Mouse (Mus musculus) MEL (cell line): ENCODE measurements around the gene Nid1. TPM values are rescaled to one million over a fixed set of nuclear protein-coding genes. Genes with fewer than 3 reads are reported as not detected.
A peak's percentile ranks its signal among the peaks of the same experiment; 100 is the strongest.
"Not testable (repeated sequence)": the region's sequence is repeated elsewhere in the genome, so short reads cannot be mapped to it uniquely, and the experiment has no call there.

Experiments used
- DNase-seq: peaks from one replicate; pipeline ENCODE4 v3.0.0; 2011; ENCODE audit warnings: low read depth, low spot score
- H3K27ac ChIP-seq: 2 replicates; pipeline ENCODE4 v1.5.1; 2012; ENCODE audit warnings: low read depth, mild to moderate bottlenecking, control low read depth, low read length, moderate library complexity; ENCODE audit not compliant: control insufficient read depth
- H3K27me3 ChIP-seq, 2 experiments: fragments of 150-350 bp in 1 of 2; sonication (generic) in 1 of 2; 2 replicates each; pipeline ENCODE4 v1.6.1; 2012; ENCODE audit warnings: low read length in 2 of 2, mild to moderate bottlenecking in 2 of 2, improper control_type of control experiment in 1 of 2, moderate library complexity in 1 of 2; ENCODE audit not compliant: insufficient read depth in 2 of 2, control insufficient read depth in 1 of 2
- H3K36me3 ChIP-seq, 2 experiments: 2 replicates each; pipeline ENCODE4 v1.6.1; 2012 to 2014; ENCODE audit warnings: low read length in 2 of 2, improper control_type of control experiment in 1 of 2, inconsistent platforms in 1 of 2, mild to moderate bottlenecking in 1 of 2; ENCODE audit not compliant: insufficient read depth in 2 of 2, control insufficient read depth in 1 of 2
- H3K4me1 ChIP-seq, 2 experiments: fragments of 150-350 bp in 1 of 2; sonication (generic) in 1 of 2; 2 replicates each; pipeline ENCODE4 v1.6.1; 2012; ENCODE audit warnings: low read length in 2 of 2, improper control_type of control experiment in 1 of 2, mild to moderate bottlenecking in 1 of 2; ENCODE audit not compliant: insufficient read depth in 2 of 2, control insufficient read depth in 1 of 2
- H3K4me3 ChIP-seq, 2 experiments: fragments of 150-350 bp in 1 of 2; sonication (generic) in 1 of 2; 2 replicates each; pipeline ENCODE4 v1.5.1; 2012; ENCODE audit warnings: low read depth in 2 of 2, low read length in 2 of 2, mild to moderate bottlenecking in 2 of 2, moderate library complexity in 2 of 2, control low read depth in 1 of 2, improper control_type of control experiment in 1 of 2; ENCODE audit not compliant: control insufficient read depth in 1 of 2, insufficient read depth in 1 of 2
- H3K79me2 ChIP-seq: 2 replicates; pipeline ENCODE4 v1.6.1; 2012; ENCODE audit warnings: mild to moderate bottlenecking, low read length, moderate library complexity; ENCODE audit not compliant: control insufficient read depth, poor library complexity, insufficient read depth
- H3K9ac ChIP-seq: 2 replicates; pipeline ENCODE4 v1.6.1; 2012; ENCODE audit warnings: low read depth, mild to moderate bottlenecking, control low read depth, low read length, moderate library complexity; ENCODE audit not compliant: control insufficient read depth, poor library complexity, severe bottlenecking
- H3K9me3 ChIP-seq: fragments of 150-350 bp; sonication (generic); replicated peaks from 2 replicates; pipeline ENCODE4 v1.6.1; 2012; ENCODE audit warnings: mild to moderate bottlenecking, low read length, improper control_type of control experiment, moderate library complexity; ENCODE audit not compliant: insufficient read depth
- BHLHE40 ChIP-seq: IDR thresholded peaks from 2 replicates; pipeline ENCODE4 v1.6.1; 2012; ENCODE audit warnings: low read depth, mild to moderate bottlenecking, inconsistent platforms, low read length, improper control_type of control experiment, borderline replicate concordance
- CHD1 ChIP-seq: IDR thresholded peaks from 2 replicates; pipeline ENCODE4 v1.6.1; 2012; ENCODE audit warnings: low read depth, mild to moderate bottlenecking, inconsistent platforms, low read length, improper control_type of control experiment
- CHD2 ChIP-seq: IDR thresholded peaks from 2 replicates; pipeline ENCODE4 v1.6.1; 2011; ENCODE audit warnings: low read length, improper control_type of control experiment
- CTCF ChIP-seq, 3 experiments: IDR thresholded peaks in 2 of 3; conservative IDR thresholded peaks in 1 of 3; 2 replicates each; pipeline ENCODE4 v1.5.1; 2011 to 2012; ENCODE audit warnings: low read length in 3 of 3, low read depth in 2 of 3, mild to moderate bottlenecking in 2 of 3, improper control_type of control experiment in 1 of 3, inconsistent platforms in 1 of 3, mixed read lengths in 1 of 3, moderate library complexity in 1 of 3; ENCODE audit not compliant: control insufficient read depth in 1 of 3, insufficient read depth in 1 of 3, poor library complexity in 1 of 3, severe bottlenecking in 1 of 3
- ETS1 ChIP-seq: IDR thresholded peaks from 2 replicates; pipeline ENCODE4 v1.6.1; 2012; ENCODE audit warnings: low read depth, mild to moderate bottlenecking, inconsistent platforms, low read length, improper control_type of control experiment, moderate library complexity
- GABPA ChIP-seq: IDR thresholded peaks from 2 replicates; pipeline ENCODE4 v1.6.1; 2012; ENCODE audit warnings: low read depth, mild to moderate bottlenecking, inconsistent platforms, low read length, improper control_type of control experiment, moderate library complexity
- GATA1 ChIP-seq: IDR thresholded peaks from 2 replicates; pipeline ENCODE4 v1.6.1; 2011; ENCODE audit warnings: low read depth, low read length, improper control_type of control experiment
- JUND ChIP-seq: IDR thresholded peaks from 2 replicates; pipeline ENCODE4 v1.6.1; 2011; ENCODE audit warnings: low read depth, mild to moderate bottlenecking, improper control_type of control experiment, low read length
- KAT2A ChIP-seq: conservative IDR thresholded peaks from 2 replicates; pipeline ENCODE4 v1.6.1; 2012; ENCODE audit warnings: low read depth, low read length, improper control_type of control experiment, inconsistent platforms
- MEF2A ChIP-seq: IDR thresholded peaks from 2 replicates; pipeline ENCODE4 v1.6.1; 2014; ENCODE audit warnings: low read depth, mild to moderate bottlenecking, inconsistent platforms, low read length, improper control_type of control experiment; ENCODE audit not compliant: poor library complexity, insufficient replicate concordance, severe bottlenecking; ENCODE audit errors: extremely low read depth
- MXI1 ChIP-seq: IDR thresholded peaks from 2 replicates; pipeline ENCODE4 v1.6.1; 2011; ENCODE audit warnings: mild to moderate bottlenecking, low read depth, low read length, improper control_type of control experiment
- MYC ChIP-seq: IDR thresholded peaks from 2 replicates; pipeline ENCODE4 v1.6.1; 2011; ENCODE audit warnings: low read depth, mild to moderate bottlenecking, low read length, improper control_type of control experiment, moderate library complexity
- NELFE ChIP-seq: IDR thresholded peaks from 2 replicates; pipeline ENCODE4 v1.6.1; 2011; ENCODE audit warnings: low read depth, low read length, improper control_type of control experiment
- NRF1 ChIP-seq: IDR thresholded peaks from 2 replicates; pipeline ENCODE4 v1.6.1; 2014; ENCODE audit warnings: low read depth, mild to moderate bottlenecking, inconsistent platforms, low read length, improper control_type of control experiment, moderate library complexity; ENCODE audit not compliant: poor library complexity, insufficient read depth, severe bottlenecking
- POLR2A ChIP-seq, 2 experiments: IDR thresholded peaks; 2 replicates each; pipeline ENCODE4 v1.6.1; 2011 to 2012; ENCODE audit warnings: low read length in 2 of 2, mild to moderate bottlenecking in 2 of 2, control low read depth in 1 of 2, improper control_type of control experiment in 1 of 2, low read depth in 1 of 2, moderate library complexity in 1 of 2; ENCODE audit not compliant: control insufficient read depth in 1 of 2, insufficient read depth in 1 of 2, poor library complexity in 1 of 2
- POLR2AphosphoS2 ChIP-seq: IDR thresholded peaks from 2 replicates; pipeline ENCODE4 v1.6.1; 2011; ENCODE audit warnings: low read length, improper control_type of control experiment
- POLR2AphosphoS5 ChIP-seq: IDR thresholded peaks from 2 replicates; pipeline ENCODE4 v1.6.1; 2012; ENCODE audit warnings: low read depth, borderline replicate concordance, mild to moderate bottlenecking, inconsistent platforms, low read length, moderate library complexity, mixed read lengths
- SIN3A ChIP-seq: IDR thresholded peaks from 2 replicates; pipeline ENCODE4 v1.6.1; 2012; ENCODE audit warnings: low read length, improper control_type of control experiment, inconsistent platforms
- SMC3 ChIP-seq: IDR thresholded peaks from 2 replicates; pipeline ENCODE4 v1.6.1; 2011; ENCODE audit warnings: low read depth, low read length, improper control_type of control experiment
- TAL1 ChIP-seq: IDR thresholded peaks from 2 replicates; pipeline ENCODE4 v1.6.1; 2012; ENCODE audit warnings: mild to moderate bottlenecking, inconsistent platforms, low read length, moderate library complexity, mixed read lengths
- TBP ChIP-seq: IDR thresholded peaks from 2 replicates; pipeline ENCODE4 v1.8.0; 2011; ENCODE audit warnings: low read depth, low read length, improper control_type of control experiment
- TCF12 ChIP-seq: IDR thresholded peaks from 2 replicates; pipeline ENCODE4 v1.6.1; 2014; ENCODE audit warnings: low read depth, mild to moderate bottlenecking, inconsistent platforms, low read length, improper control_type of control experiment, moderate library complexity
- ZC3H11A ChIP-seq: IDR thresholded peaks from 2 replicates; pipeline ENCODE4 v1.6.1; 2012; ENCODE audit warnings: low read depth, mild to moderate bottlenecking, inconsistent platforms, low read length, improper control_type of control experiment
- ZMIZ1 ChIP-seq: IDR thresholded peaks from 2 replicates; pipeline ENCODE4 v1.6.1; 2012; ENCODE audit warnings: low read depth, mild to moderate bottlenecking, inconsistent platforms, low read length, improper control_type of control experiment, moderate library complexity
- polyA plus RNA-seq, 2 experiments: library from polyadenylated mRNA; stranded (reverse) in 1 of 2; unstranded in 1 of 2; fragments of >175 nt in 1 of 2; fragments of >200 nt in 1 of 2; gene quantifications; 2 replicates each; pipeline versions ENCODE4 v1.2.1 to v1.2.4; 2012; ENCODE audit warnings: low replicate concordance in 2 of 2, low read depth in 1 of 2; ENCODE audit not compliant: insufficient read length in 2 of 2, insufficient read depth in 1 of 2, missing spikeins in 1 of 2
- total RNA-seq: library from RNA; depleted of rRNA; stranded (reverse); fragments of 300-350 nt; gene quantifications from 2 replicates; pipeline ENCODE4 v1.2.3, GENCODE M21; 2012

Gene Nid1
- total and polyA plus RNA-seq, 3 experiments = not detected

DNA sequence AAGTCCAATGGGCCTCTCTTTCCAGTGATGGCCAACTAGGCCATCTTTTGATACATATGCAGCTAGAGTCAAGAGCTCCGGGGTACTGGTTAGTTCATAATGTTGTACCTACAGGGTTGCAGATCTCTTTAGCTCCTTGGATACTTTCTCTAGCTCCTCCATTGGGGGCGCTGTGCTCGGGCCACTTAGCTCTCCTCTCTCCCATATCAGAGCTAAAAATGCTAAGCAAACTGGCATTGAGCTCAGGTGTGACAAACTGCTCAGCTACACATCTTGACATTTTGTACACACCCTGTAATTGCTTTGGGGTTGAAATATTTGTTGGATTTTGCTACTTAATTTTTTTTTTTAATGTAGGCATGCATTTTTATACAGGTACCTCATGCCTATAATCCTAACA, 37.1 kb downstream of the Nid1 start:
- not testable (repeated sequence) for H3K27me3 ChIP-seq, H3K9ac ChIP-seq
- TF ChIP-seq CTCF (IDR thresholded peaks at IDR 0.05 in 2 of 3, conservative IDR thresholded peaks at IDR 0.05 in 1 of 3; ENCODE audit: control insufficient read depth in 1 of 3, insufficient read depth in 1 of 3, low read depth in 2 of 3, low read length in 3 of 3, poor library complexity in 1 of 3, severe bottlenecking in 1 of 3) = peak in 1 of 3 experiments; percentile 15; a peak in 1 of 6 replicates
- TF ChIP-seq, all 39 proteins: peak for 1; not testable (repeated sequence) for 38
- not testable (repeated sequence) for H3K9me3 ChIP-seq, H3K4me3 ChIP-seq, DNase-seq, H3K36me3 ChIP-seq, H3K4me1 ChIP-seq, H3K79me2 ChIP-seq, H3K27ac ChIP-seq

DNA sequence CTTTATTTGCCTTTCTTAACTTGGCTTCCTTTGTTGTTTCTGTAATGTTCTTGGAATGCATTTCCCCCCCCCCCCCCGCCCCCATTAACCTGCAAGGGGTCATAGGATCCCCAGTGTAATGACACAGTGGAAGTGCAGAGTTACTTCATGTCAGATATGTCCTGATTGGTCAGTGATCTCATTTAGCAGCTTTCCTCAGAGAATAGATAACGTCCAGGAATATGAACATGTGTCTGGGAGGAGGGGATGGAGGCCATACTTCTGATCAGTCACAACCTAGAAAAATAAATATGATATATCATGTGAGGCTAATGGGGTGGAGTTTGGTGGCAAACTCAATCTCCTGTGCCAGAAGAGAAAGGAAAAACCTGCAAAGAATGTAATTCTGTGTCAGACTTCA, 37.6 kb downstream of the Nid1 start:
- no peaks in the 10 kb centered on the region for H3K4me1 ChIP-seq
- no peak for DNase-seq
- H3K9ac ChIP-seq = no peak overlapping the region
- H3K36me3 ChIP-seq = no peaks in the 10 kb centered on the region
- no peaks in the 10 kb centered on the region for H3K79me2 ChIP-seq
- H3K4me3 ChIP-seq = no peak overlapping the region
- no peak overlapping the region for H3K27ac ChIP-seq
- TF ChIP-seq GABPA (no peak), MYC (no peak), KAT2A (no peak), ZMIZ1 (no peak), ZC3H11A (no peak), CHD2 (no peak), MXI1 (no peak), ETS1 (no peak), MEF2A (no peak), SIN3A (no peak), TAL1 (no peak), GATA1 (no peak), POLR2AphosphoS2 (no peak), NELFE (no peak), NRF1 (no peak), JUND (no peak)
- no peaks in the 10 kb centered on the region for H3K9me3 ChIP-seq
- H3K27me3 ChIP-seq = no peaks in the 10 kb centered on the region

DNA sequence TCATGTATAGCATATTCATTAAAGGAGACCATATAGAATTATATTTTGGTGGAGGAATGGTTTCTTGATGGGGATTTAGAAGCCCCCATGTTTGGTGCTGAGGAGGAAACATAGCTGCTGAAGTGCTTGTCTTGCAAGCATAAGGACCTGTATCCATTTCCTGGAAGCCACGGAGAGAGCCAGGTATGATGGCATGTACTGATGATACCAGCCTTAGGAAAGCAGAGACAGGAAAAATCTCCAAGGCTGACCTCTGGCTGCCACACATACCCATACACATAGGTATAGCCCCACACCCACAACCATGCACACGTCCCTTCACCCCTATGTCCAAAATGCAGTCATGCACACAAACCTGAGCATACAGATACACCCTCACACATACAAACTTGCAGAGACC, 39.2 kb downstream of the Nid1 start:
- H3K79me2 ChIP-seq = no peaks in the 10 kb centered on the region
- H3K4me1 ChIP-seq = no peaks in the 10 kb centered on the region
- H3K9ac ChIP-seq = no peak overlapping the region
- no peaks in the 10 kb centered on the region for H3K27me3 ChIP-seq
- H3K27ac ChIP-seq = no peak overlapping the region
- DNase-seq = no peak
- H3K9me3 ChIP-seq = no peaks in the 10 kb centered on the region
- H3K4me3 ChIP-seq = no peak overlapping the region
- no peaks in the 10 kb centered on the region for H3K36me3 ChIP-seq
- TF ChIP-seq CHD1 = no peak
- no peak for TF ChIP-seq POLR2A (IDR thresholded peaks at IDR 0.05; ENCODE audit: control insufficient read depth in 1 of 2, insufficient read depth in 1 of 2, low read depth in 1 of 2, low read length in 2 of 2, poor library complexity in 1 of 2)
- TF ChIP-seq TCF12 = no peak
- TF ChIP-seq TBP = no peak
- TF ChIP-seq SMC3 = no peak
- TF ChIP-seq MEF2A = no peak
- no peak for TF ChIP-seq BHLHE40
- no peak for TF ChIP-seq JUND
- no peak for TF ChIP-seq POLR2AphosphoS5
